Mouse (Mus musculus): ENCODE results near the gene Wdr91.

Gene Wdr91

DNA sequence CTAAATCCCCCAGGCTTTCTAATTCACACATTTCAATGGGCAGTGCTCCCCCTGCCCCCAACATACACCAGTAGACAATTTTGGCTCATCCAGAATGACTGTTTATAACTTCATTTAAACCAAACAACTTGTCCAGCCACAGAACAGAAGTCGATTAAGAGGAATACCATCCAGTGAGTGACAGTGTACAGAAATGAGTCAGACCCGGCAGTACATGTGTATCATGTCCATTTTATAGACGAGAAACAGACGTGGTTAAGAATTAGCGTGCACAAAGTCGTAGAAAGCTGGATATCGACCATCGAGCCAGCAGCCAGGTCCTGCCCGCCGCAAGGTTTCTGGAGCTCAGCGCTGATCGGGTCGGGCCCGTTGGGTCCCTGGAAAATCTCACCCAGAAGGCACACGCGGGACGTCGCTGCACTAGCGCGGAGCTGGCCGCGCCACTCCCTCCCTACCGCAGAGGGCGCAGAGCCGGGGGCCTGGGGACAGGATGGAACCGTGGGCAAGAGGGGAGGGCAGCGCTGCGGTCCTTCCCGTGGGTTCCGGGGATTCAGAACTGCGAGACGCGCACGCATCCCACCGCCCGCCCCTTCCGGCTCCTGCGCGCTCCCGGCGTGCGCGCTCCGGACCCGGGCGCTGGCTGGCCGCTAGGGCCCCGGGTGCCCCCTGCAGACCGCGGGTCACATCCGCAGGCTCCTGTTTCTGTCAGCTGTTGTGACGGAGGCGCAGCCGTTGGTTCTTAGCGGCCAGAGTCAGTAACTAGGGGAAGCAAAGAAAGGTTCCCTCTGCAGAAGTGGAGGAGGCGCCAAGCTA lies 33.0 kb downstream of the Wdr91 start, which contains the start of gene Cyren:
Gene Cyren, minus strand, starts transcription at position 552 of the 813 bp plus-strand sequence.
- peak; percentile 90 to 96 for DNase-seq

- peak in 1 of 2 experiments; percentile 4 for DNase-seq
Observed at GRCm38 (mm10) chr6:34876835-34877156, 33.9 kb downstream of the Wdr91 start.

DNA sequence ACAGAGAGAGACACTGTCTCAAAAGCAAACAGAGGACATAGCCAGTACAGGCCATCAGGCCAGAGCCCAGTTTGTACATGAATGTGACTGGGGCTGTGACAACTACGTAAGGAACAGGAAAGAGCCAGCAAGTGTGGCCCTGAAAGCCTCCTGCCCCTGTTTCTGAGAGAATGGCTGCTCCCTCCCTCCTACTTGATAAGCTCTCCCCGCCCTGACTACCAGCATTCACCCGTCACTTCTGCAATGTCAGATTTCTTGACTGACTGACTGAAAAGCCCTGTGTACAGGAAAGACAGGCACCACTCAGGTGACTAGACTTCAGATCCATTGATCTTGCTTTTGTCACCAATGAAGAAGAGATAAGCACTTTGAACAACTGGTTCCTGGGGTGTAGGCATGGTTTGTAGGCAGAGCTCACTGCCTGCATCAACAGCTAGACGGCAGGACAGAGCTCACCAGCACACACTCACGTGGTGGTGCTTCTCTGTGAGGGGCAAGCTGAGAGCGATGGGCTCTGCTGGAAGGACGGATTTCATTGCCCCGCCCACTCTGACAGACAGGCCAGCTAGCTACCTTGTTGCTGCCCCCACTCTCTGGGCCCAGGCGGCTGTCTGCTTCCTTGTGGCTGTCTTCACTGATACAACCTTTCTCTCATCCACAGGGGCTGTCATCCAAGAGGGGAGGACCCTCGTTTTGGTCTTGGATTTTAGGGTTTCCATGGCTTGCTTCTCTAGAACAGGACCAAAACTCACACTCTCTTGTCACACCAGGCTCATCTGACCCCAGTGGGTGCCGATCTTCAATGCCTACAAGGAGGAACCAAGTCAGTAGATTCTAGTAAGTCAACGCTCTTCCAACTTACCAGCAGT lies 34.5 kb downstream of the Wdr91 start:
- no peak for DNase-seq

GRCm38 (mm10) chr6:34875268-34875761 lies 35.4 kb downstream of the Wdr91 start:
- peak; percentile 66 to 71 for DNase-seq

DNA sequence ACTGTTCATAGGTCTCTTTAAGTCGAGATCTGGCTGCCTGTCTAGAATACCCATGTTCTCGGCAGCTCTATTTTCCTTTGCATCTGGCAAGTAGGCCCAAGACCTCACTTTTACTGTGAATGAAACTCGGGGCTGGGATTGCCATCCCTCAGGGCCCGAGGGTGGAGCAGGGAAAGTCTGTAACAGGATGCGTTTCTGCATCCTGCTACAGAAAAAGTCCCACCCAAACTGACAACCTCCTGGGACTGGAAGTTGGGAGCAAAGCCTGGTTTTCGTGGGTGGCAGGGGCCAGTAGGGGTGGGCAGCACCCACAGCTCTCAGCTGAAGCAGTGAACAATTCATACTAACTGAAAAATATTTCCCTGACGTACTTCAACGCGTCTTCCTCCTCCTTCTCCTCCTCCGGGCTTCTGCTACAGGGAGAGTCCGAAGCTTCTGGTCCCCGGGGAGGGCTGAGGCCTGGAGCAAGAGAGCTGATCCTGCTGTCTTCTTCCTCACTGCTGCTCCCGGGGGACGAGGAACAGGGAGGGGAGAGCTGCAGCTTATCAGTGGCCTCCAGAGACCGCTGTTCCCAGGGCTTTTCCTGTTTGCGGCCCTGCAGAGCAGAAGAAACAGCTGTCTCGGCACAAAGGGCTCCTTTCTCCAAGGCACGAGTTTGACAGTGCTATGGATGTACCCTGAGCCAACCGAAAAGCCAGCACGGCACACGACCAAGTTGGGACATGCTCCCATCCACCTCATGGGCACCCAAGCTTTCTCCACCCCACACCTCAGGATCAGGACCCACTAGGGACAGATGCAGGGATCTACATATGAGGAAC lies 36.4 kb downstream of the Wdr91 start:
- no peak for DNase-seq

DNA sequence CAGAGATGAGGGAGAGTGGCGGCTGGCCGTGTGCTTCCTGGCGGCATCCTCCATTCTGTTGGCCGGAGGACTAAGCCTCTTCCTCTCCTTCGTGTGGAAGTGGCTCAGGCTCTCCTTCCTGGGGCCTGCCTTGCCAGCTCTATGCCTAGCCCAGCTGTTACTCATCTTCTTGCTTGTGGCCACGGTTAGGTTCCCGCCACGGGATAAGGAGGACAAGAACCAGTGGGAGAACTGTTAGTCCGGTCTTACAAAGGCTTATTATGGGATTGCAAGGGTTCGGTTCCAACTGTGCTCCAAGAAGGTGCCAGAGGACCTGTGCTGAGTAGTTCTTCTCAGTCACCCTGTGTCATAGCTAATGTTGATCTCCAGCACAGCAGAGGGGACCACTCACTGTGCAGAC lies 37.8 kb downstream of the Wdr91 start:
- DNase-seq = no peak

GRCm38 (mm10) chr6:34871929-34872328 lies 38.7 kb downstream of the Wdr91 start:
- no peak for DNase-seq

DNA sequence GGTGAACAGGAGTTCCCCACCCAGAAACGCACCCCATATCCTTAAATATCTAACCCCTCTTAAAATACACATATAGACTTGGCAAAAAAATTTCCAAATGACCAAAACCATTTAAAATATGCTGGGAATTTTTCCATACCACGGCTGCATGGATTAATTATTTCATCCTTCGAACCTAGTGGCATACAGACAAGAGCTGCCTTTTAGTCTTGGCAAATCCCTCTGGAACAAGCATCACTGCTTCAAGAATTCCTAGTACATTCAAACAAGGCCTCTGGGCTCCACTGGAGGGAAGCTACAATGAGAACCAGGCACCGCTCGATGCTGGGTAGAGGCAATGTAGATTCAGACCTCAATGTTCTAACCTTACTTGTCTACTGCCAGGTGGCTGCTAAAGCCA lies 40.0 kb downstream of the Wdr91 start:
- no peak for DNase-seq

DNA sequence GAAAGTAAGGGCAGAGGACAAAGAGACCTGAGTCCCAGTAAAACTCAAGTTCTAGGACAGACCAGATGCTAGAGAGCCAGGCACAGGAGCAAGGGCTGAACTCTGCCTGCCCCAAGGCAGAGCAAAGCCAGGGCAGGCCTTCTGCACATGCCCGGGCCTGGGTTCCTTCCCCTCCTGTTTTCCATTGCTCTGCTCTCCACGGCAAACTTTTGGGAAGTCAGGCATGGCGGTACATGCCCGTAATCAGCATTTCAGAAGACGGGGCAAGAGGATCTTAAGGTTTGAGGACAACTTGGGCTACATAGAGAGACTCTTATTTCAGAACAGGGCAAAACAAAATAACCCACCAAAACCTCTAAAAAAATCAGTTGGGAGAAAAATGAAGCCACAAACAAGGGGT lies 40.5 kb downstream of the Wdr91 start:
- DNase-seq = no peak

GRCm38 (mm10) chr6:34869225-34869915 lies 41.3 kb downstream of the Wdr91 start:
- no peak for DNase-seq

DNA sequence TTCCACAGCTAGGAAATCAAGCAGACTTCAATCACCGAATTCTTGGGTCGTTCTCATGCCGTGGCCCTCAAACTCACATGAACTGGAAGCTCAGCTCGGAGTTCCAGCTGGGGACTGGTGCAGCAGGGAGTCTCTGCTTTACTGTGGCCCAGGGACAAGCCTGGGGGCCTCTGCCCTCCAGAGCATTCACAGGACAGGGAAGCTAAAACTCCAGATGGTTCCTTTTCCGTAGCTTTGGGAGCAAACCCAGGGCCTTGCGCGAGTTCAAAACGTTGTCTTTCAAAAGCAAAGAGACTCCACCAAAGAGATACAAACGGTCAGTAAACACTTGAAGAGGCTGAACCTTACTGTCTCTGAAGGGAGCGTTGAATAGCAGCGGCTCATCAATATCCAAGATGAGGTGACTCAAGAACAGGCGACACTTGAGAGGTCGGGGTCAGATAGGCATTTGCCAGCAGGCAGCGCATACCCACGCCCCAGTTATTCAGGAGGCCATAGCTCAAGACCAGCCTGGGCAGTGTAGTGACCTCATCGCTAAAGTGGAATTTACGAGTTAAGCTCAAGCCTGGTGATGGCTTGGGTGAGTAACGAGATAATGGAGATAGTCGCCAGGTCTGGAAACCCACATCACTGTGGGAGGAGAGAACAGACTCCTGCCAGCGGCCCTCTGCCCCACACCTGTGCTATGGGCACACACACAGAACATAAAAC lies 42.0 kb downstream of the Wdr91 start:
- DNase-seq = no peak

DNA sequence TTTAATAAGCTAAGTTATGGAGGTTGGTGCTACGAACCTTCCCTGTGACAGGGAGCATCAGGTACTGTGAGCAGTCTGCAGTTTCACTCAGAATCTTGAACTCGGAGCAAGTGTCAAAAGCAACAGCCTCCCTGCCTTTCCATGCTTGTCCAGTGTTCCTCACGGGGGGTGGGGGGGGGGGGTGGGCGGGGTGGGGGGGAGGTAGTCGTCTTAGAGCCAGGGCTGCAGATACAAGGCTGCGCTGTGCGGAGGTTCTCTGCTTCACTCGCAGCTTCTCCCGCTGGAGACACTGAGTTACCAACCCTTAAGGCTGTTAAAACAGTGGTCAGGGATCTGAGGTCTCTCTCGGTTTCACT lies 42.7 kb downstream of the Wdr91 start:
- no peak for DNase-seq

DNA sequence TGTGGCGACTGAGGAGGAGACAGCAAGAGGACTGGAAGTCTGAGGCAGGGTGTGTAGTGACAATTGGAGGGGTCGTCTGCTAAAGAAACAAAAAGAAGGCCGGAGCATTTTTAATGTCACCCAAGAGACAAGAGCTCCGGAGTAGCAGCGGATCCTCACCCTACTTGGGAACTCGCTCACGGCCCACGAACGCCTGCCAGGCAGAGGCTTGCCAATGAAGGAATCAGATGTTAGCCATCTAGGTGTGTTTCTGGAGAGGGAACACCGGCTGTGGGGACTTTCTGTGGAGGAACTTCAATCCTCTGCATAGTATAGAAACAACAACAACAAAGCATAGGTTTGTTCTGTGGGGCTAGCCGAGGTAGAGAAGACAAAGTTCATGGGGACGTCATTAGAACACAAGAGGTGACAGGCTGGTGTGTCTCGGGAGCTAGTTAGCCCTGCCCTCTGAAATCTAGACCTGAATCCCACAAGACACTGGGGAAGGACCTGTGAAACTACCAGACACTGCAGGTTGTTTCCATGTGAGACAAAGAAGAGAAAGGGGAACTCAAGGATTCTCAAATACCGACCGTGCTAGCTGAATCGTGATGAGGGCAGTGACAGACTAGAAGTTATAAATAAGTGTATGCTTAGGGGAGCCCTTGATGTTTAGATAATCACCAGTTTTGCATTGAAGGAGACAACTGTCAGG lies 43.2 kb downstream of the Wdr91 start:
- no peak for DNase-seq

DNA sequence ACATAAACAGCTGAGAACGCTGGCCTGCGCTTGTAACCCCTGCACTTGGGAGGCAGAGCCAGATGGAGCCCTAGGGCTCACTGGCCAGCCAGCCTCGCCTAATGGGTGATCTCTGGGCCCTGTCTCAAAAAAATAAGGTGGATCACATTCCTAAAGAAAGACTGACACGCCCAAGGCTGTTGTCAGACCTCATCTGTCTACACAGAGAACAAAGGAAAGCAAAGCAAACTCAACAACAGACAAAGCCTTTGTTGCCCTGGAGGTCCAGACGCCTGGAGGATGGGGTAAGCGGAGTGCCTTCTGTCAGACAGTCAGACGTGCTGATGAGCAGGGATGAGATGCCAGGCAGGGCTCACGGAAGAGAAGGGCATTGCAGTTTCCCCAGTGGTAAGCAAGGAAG lies 43.9 kb downstream of the Wdr91 start:
- DNase-seq = no peak

- DNase-seq = no peak
Observed at GRCm38 (mm10) chr6:34865711-34866593, 44.7 kb downstream of the Wdr91 start.

DNA sequence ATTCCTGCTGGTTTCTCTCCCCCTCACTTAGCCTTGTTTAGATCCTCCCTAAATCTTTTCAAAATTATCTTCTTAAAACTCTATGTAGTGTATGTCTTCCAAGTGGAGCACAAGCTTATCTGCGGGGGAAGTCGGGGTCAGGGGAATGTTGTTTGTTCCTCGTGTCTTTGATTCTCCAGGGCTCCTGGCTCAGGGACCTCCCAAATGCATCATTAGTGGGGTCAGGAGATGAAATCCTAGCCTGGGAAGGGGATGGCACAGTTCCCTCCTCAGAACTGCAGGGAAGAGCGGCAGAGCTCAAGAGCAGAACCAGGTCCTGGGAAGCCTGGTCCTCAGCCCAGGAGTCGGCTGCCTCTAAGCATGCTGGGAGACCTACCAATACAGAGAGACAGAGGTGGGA lies 45.5 kb downstream of the Wdr91 start:
- no peak for DNase-seq

DNA sequence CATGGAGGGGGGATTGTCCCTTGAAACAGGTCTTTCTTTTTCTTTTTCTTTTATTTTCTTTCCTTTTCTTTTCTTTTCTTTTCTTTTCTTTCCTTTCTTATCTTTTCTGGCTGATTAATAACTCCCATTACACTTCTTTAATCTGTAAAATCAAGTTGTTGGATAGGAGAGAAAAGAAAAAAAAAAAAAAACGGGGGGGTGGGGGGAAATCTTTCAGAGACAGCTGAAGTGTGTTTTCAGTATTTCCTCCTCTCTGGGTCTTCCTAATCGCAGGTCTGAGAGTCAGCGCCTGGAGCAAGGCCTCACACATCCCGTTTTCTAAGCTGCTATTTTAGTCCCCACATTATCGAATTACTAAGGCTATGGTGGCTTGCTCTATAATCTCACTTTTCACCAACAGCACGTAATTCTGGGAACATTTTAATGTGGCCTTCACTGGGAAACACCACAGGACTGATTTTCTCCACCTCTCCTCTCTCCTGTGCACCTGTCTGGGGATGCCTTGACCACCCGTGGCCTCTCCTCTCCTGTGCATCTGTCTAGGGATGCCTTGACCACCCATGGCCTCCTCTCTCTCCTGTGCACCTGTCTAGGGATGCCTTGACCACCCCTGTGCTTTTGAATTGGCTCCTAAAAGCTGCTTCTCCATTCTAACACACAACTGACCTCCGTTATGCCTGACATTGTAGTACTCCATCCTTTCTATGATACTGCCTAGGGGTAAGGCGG lies 46.7 kb downstream of the Wdr91 start:
- DNase-seq = no peak

DNA sequence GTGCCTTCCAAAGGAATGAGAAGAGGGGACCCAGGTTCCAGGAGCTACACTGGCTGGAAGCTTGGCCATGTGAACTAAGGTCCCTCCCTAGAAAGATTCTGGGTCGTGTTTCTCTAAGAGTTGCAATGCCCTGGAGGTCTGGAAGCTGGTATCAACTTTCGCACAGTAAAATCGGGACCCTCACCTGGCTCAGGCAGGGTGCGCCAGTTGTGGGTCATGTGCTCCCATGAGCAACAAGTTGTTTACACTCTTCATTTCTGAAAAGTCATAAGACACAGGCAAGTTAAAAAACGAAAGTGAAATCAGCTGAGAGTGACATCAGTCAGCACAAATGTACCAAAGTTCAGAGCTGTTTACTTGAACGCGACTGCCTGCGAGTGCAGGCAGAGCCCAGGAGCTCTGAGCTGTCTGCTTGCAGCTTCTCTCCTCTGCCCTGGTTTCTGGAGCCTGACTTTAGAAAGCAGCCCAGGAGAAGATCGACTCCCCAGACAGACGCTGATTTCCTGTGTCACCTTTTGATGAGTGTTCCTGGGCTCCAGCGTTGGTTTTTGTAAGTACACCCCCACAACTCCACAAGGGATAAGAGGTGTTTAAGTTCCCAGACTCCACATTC lies 47.8 kb downstream of the Wdr91 start, which contains the start of gene Tmem140:
Gene Tmem140, plus strand, starts transcription at position 356 of the 613 bp plus-strand sequence.
- DNase-seq = no peak

GRCm38 (mm10) chr6:34862381-34862780 lies 48.3 kb downstream of the Wdr91 start:
- no peak for DNase-seq

Data from spleen, adult 18-20 months (tissue).